Mouse (Mus musculus) kidney, postnatal 36 days (tissue): Measurements from ENCODE around the gene Olfr1102.

Experiments used
- DNase-seq, 2 experiments: peaks; one replicate each; pipeline ENCODE4 v3.0.0; 2021 to 2022; ENCODE audit warnings: mixed read lengths in 2 of 2

Olfr1102 gene

DNA sequence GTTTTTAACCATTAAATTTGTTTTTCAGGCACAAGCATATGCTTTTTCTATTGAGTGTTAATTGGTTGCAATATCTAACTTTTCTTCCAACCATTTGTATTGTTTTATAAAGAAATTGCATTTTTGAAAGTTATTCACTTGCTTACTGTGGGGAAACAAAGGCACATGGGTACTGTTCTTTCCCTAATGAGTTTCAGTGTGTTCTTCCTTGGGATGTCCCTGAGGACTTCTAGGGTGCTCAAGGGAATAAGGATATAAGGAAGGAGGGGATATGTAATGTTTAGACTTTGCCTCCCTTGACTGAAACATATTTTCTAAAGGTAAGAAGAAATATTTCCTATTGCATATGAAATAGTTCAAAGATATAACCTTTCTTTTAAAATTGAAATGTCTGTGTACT, at the start of gene Olfr1102:
Olfr1102 (plus strand) TSS at position 301 of the 400 bp plus-strand sequence.
- DNase-seq, result no peak

DNA sequence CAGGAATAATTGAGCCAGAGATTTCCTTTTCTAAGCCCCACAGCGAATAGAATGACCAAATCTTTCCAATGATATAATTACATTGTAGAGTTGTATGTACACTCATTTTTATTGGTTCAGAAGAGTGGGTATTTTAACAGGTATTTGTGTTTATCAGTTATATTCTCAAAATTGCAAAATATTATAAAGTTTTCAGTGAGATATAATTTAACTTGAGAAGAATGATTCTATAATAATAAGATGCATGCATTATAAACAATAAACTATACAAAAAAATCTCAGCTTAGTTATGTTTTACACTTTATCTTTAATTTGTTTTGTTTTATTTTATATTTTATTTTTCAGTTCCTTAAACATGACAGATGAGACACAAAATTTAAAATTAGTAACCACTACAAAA, 37.6 kb upstream of the Olfr1102 start, which contains the start of gene Olfr1099:
Olfr1099 (minus strand) TSS at position 101 of the 400 bp plus-strand sequence.
- DNase-seq, result no peak

DNA sequence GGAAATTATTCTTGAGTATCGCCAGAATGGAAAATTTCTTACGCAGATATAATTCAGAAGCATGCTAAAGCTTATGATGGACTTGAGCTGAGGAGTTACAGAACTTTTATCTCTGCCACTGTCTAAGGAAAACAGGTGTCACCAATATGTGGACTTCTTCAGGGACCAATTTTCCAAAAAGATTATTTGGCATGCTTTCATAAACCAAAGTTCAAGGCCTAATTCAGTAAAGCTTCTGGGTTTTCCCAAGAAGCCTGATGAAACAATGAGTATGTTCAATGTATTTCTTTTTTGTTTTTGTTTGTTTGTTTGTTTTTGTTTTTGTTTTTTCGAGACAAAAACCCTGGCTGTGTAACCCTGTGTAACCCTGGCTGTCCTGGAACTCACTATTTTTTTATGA, 18.3 kb upstream of the Olfr1102 start, which contains the start of gene Olfr1100:
Olfr1100 (minus strand) TSS at position 101 of the 400 bp plus-strand sequence.
- no peak for DNase-seq

DNA sequence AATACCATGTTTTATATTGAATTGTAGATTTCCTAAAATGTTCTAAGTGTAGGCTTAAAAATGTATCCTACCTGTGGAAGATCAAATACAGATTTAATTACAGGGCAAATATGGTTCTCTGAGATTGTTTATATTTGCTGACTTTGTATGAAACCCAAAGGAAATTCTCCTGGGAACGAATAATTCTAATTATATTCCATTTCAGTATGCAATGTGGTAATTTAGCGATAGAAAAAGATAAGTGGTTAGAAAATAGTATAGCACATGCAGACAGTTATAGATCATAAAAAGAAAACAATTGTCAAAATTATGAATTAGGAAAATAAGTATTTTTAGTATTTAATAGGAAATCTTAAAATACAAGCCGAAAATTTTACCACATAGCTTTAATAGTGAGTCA, 7.1 kb upstream of the Olfr1102 start, which contains the start of gene Olfr1101:
Olfr1101 (minus strand) TSS at position 101 of the 400 bp plus-strand sequence.
- DNase-seq, result no peak

DNA sequence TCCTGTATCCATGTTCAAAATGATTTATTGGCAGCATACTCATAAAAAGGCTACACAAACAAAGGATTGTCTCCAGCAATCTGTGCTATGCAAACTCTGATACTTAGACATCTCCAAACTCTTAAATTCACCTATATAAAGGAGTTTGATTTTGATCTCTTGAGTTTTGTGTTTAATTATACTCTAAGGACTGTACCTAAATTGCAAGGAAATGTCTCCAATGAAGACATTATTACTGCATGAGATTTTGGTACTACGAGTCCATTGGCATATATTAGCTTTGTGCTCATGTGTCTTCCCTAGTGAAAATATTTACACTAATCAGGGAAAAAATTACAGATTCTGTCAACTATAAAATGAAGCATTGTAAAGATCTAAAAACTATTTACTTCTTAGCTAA, 28.8 kb downstream of the Olfr1102 start, which contains the start of gene Olfr1104:
Olfr1104 (minus strand) TSS at position 101 of the 400 bp plus-strand sequence.
- no peak for DNase-seq

DNA sequence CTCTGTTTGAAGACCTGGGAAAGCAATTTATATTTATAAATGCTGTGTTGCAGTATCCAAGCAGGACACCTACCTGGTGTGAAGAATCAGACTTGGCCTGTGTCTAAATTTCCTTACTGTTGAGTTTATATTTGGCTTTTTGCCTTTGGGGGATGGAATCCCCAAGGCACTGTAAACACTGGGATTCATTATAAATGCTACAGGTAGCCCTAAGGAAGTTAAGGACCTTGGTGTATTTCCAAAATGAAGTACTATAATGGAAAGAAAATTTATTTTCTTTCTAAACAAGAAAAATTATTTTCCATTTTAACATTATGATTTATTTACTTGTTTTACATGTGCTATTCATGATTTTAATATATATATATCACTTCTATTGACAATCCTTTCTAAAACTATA, 38.2 kb downstream of the Olfr1102 start, which contains the start of gene Olfr1105:
Olfr1105 (minus strand) TSS at position 101 of the 400 bp plus-strand sequence.
- no peak for DNase-seq

DNA sequence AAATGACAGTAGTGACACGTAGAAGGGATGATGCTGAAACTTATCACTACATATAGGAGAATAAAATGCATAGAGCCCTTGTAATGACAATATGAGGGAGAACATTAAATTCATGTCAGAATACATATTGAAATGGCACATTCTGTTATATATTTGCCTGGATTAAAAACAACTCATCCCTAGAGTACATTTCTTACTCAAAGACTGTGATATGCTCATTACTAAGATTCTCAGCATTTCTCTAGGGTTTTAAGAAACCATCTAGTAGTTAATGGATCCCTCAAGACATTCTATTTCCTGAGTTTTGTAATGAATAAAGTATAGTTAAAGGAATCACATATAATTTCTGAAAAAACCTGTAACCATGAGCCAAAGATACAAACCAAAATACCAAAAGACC, 54.0 kb downstream of the Olfr1102 start, which contains the start of gene Olfr1106:
Olfr1106 (minus strand) TSS at position 101 of the 400 bp plus-strand sequence.
- DNase-seq, result no peak
